Mouse (Mus musculus): Measurements from ENCODE around the gene Yif1b. TPM values are rescaled to one million over a fixed set of nuclear protein-coding genes. Genes with fewer than 3 reads are reported as not detected.

Yif1b gene
- polyA plus RNA-seq, 1 experiment from 2014 or later, result 87.3 TPM

DNA sequence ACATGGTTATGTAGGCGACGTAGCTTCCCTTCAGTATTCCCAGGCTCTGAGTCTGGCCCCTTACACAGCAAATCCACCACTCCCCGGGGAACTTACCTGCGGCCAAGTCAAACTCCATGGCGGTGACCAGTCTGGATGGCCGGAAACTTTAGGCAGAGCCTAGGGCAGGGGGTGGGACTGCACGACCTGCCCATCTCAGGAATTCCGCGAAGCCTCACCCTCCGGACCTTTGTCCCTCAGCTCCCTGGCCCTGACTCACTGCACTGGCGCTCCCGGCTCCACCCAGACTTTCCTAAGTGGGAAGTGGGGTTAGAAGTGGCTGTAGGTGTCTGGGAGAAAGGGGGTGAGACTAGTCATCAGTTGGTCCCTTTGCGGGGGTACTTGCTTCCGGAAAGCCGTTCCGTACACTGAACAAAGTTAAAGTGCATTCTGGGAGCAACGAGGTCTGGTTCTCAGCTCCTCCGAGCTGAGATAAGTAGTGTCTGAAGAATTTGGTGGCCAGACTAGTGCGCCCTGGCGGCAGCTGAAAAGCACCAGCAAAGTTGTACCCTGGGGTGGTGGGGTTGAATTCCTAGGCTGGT, 10.2 kb downstream of the Yif1b start, which contains the start of gene 2200002D01Rik:
2200002D01Rik (minus strand) TSS at position 206 of the 581 bp plus-strand sequence.
- Histone ChIP-seq H3K27me3 (ENCODE audit: control insufficient read depth, insufficient read depth, low read length) (peaks cover 6% of the 10 kb centered on the region; the same call in 1 of the 2 replicates), H3K4me1 (ENCODE audit: control insufficient read depth, insufficient read depth, low read length) (no peaks in the 10 kb centered on the region), H3K27ac (ENCODE audit: low read depth, low read length) (no peak within 1 kb of the TSS), H3K9ac (ENCODE audit: low read length) (peak within 1 kb of the TSS; percentile 28), H3K4me2 (ENCODE audit: low read depth) (peak within 1 kb of the TSS; percentile 43), H3K4me3 (ENCODE audit: low read depth, low read length) (peak within 1 kb of the TSS; percentile 20), H3K9me3 (ENCODE audit: control insufficient read depth, low read length) (no peaks in the 10 kb centered on the region), H3K36me3 (ENCODE audit: control insufficient read depth, insufficient read depth, low read length) (peaks cover 3% of the 10 kb centered on the region)
- 4% methylated on average over 20 of the region's 20 CpGs for WGBS
- ATAC-seq (ENCODE audit: insufficient read depth, low FRiP score, low TSS enrichment) (no peak), DNase-seq (ENCODE audit: low spot score) (peak; percentile 23)

DNA sequence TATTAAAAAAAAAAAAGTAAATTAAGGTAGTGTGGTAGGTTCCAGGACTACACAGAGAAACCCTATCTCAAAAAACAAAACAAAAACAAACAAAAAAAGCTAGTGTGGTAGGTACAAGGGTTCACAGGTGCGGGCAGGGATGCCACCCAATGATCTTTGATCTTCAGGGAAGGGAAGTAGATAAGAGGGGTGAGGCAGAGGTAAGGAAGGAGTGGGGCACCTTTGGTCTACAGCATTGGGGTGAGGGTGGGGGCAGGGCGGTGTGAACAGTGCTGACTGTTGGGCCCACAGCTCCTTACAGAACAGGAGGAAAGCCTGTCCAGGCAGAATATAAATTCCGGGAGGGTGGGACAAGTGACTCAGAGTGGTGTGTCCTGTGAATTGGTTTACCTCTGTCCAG, 13.0 kb downstream of the Yif1b start:
- DNase-seq (ENCODE audit: low spot score), result no peak
- Histone ChIP-seq H3K36me3 (ENCODE audit: control insufficient read depth, insufficient read depth, low read length) (no peaks in the 10 kb centered on the region), H3K27me3 (ENCODE audit: control insufficient read depth, insufficient read depth, low read length) (peaks cover 6% of the 10 kb centered on the region; the same call in 1 of the 2 replicates)

GRCm38 (mm10) chr7:29253842-29254241, 15.7 kb downstream of the Yif1b start:
- 61% methylated on average over 5 of the region's 5 CpGs for WGBS
- Histone ChIP-seq H3K4me2 (ENCODE audit: low read depth) (no peak overlapping the region), H3K27me3 (ENCODE audit: control insufficient read depth, insufficient read depth, low read length) (0 out of 2 replicates have a peak, but pooled peaks cover 2% of the 10 kb centered on the region), H3K9ac (ENCODE audit: low read length) (no peak overlapping the region), H3K9me3 (ENCODE audit: control insufficient read depth, low read length) (no peaks in the 10 kb centered on the region), H3K36me3 (ENCODE audit: control insufficient read depth, insufficient read depth, low read length) (no peaks in the 10 kb centered on the region), H3K4me3 (ENCODE audit: low read depth, low read length) (no peak overlapping the region), H3K27ac (ENCODE audit: low read depth, low read length) (no peak overlapping the region), H3K4me1 (ENCODE audit: control insufficient read depth, insufficient read depth, low read length) (no peaks in the 10 kb centered on the region)
- DNase-seq (ENCODE audit: low spot score) (no peak), ATAC-seq (ENCODE audit: insufficient read depth, low FRiP score, low TSS enrichment) (no peak)

More for the DNA sequence above, 13.0 kb downstream of the Yif1b start:
- H3K4me2 ChIP-seq (ENCODE audit: low read depth), result no peak overlapping the region
- no peak overlapping the region for H3K27ac ChIP-seq (ENCODE audit: low read depth, low read length)
- WGBS, result 90% methylated on average over 3 of the region's 3 CpGs
- H3K4me3 ChIP-seq (ENCODE audit: low read depth, low read length), result no peak overlapping the region
- H3K4me1 ChIP-seq (ENCODE audit: control insufficient read depth, insufficient read depth, low read length), result no peaks in the 10 kb centered on the region
- H3K9me3 ChIP-seq (ENCODE audit: control insufficient read depth, low read length), result no peaks in the 10 kb centered on the region
- no peak for ATAC-seq (ENCODE audit: insufficient read depth, low FRiP score, low TSS enrichment)
- no peak overlapping the region for H3K9ac ChIP-seq (ENCODE audit: low read length)

GRCm38 (mm10) chr7:29255875-29256274, 17.7 kb downstream of the Yif1b start:
- H3K27ac ChIP-seq (ENCODE audit: low read depth, low read length), result no peak overlapping the region

GRCm38 (mm10) chr7:29257368-29257767, 19.2 kb downstream of the Yif1b start:
- no peak for DNase-seq (ENCODE audit: low spot score)
- no peak overlapping the region for H3K9ac ChIP-seq (ENCODE audit: low read length)
- WGBS, result 79% methylated on average over 1 of the region's 1 CpGs

More at GRCm38 (mm10) chr7:29255875-29256274, 17.7 kb downstream of the Yif1b start:
- H3K27me3 ChIP-seq (ENCODE audit: control insufficient read depth, insufficient read depth, low read length), result no peaks in the 10 kb centered on the region
- peaks cover 5% of the 10 kb centered on the region for H3K4me1 ChIP-seq (ENCODE audit: control insufficient read depth, insufficient read depth, low read length)
- no peak overlapping the region for H3K9ac ChIP-seq (ENCODE audit: low read length)
- DNase-seq (ENCODE audit: low spot score) (no peak), ATAC-seq (ENCODE audit: insufficient read depth, low FRiP score, low TSS enrichment) (no peak)
- H3K36me3 ChIP-seq (ENCODE audit: control insufficient read depth, insufficient read depth, low read length), result no peaks in the 10 kb centered on the region
- no peak overlapping the region for H3K4me3 ChIP-seq (ENCODE audit: low read depth, low read length)
- no peaks in the 10 kb centered on the region for H3K9me3 ChIP-seq (ENCODE audit: control insufficient read depth, low read length)
- no peak overlapping the region for H3K4me2 ChIP-seq (ENCODE audit: low read depth)
- 80% methylated on average over 4 of the region's 4 CpGs for WGBS

DNA sequence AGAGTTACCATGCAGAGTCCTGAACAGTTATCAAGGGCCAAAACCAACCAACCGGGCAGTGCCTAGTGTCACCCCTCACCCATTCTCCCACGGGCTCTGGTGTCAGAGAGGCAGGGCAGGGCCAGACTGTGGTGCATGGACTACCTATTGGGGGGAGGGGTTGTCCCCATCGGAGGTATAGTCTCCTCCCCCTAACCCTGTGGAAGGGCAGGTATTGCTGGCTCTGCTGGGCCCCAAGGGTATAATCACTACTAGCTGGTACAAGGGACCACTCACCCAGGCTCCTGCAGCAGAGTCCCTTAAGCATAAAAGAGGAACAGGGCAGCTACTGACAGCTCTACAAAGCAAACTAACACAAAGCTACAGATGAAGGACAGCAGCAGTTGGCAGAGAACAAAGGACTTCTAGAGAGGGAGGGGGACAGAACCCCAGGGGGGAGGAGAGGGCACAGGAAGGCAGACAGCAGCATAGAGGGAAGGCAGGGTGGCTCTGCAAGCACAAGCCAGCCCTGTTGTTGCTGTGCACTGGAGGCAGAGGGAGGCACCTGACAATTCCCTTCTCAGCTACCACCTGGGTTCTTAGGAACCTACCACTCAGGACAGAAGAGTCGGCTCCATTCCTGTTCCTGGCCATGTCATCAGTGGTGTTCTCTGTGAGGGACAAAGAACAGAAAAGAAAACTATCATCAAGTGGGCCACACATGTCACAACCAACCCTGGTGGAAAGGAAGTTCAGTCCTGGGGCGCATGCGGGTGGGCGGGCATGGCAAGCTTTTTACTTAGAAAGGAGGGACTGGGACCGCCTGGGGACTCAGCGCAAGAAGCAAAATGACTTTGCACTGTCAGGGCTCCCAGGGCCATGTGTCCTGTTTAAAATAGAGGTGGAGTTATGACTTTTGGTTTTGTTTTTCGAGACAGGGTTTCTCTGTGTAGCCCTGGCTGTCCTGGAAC, 21.9 kb downstream of the Yif1b start:
- Histone ChIP-seq H3K9ac (ENCODE audit: low read length) (no peak overlapping the region; the same call in 1 of the 2 replicates), H3K4me2 (ENCODE audit: low read depth) (no peak overlapping the region), H3K36me3 (ENCODE audit: control insufficient read depth, insufficient read depth, low read length) (no peaks in the 10 kb centered on the region), H3K27ac (ENCODE audit: low read depth, low read length) (no peak overlapping the region), H3K4me1 (ENCODE audit: control insufficient read depth, insufficient read depth, low read length) (peaks cover 5% of the 10 kb centered on the region), H3K27me3 (ENCODE audit: control insufficient read depth, insufficient read depth, low read length) (no peaks in the 10 kb centered on the region), H3K9me3 (ENCODE audit: control insufficient read depth, low read length) (no peaks in the 10 kb centered on the region), H3K4me3 (ENCODE audit: low read depth, low read length) (no peak overlapping the region)
- DNase-seq (ENCODE audit: low spot score) (no peak), ATAC-seq (ENCODE audit: insufficient read depth, low FRiP score, low TSS enrichment) (no peak)
- 71% methylated on average over 10 of the region's 10 CpGs for WGBS

More at GRCm38 (mm10) chr7:29257368-29257767, 19.2 kb downstream of the Yif1b start:
- Histone ChIP-seq H3K27me3 (ENCODE audit: control insufficient read depth, insufficient read depth, low read length) (no peaks in the 10 kb centered on the region), H3K4me2 (ENCODE audit: low read depth) (no peak overlapping the region), H3K36me3 (ENCODE audit: control insufficient read depth, insufficient read depth, low read length) (no peaks in the 10 kb centered on the region), H3K4me3 (ENCODE audit: low read depth, low read length) (no peak overlapping the region), H3K9me3 (ENCODE audit: control insufficient read depth, low read length) (no peaks in the 10 kb centered on the region), H3K27ac (ENCODE audit: low read depth, low read length) (no peak overlapping the region), H3K4me1 (ENCODE audit: control insufficient read depth, insufficient read depth, low read length) (peaks cover 5% of the 10 kb centered on the region)
- ATAC-seq (ENCODE audit: insufficient read depth, low FRiP score, low TSS enrichment), result no peak

DNA sequence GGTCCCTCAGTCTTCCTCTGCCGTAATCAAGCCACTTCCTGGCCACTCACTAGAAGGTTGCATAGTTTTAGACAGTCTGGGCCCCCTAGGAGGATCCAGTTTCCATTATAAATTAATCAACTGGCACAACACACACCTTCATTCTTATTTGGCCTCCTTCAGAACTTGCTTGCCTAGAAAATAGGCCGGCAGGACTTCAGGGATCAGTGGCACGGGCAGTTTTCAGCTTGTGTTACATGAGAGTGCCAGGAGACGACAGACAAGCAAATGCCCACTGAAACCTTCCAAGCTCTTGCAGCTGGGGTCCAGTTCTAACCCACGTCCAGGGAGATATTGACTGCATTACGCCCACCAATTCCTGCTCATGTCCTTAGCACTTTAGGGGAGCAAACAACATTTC, 24.0 kb downstream of the Yif1b start:
- DNase-seq (ENCODE audit: low spot score) (no peak), ATAC-seq (ENCODE audit: insufficient read depth, low FRiP score, low TSS enrichment) (no peak)
- H3K36me3 ChIP-seq (ENCODE audit: control insufficient read depth, insufficient read depth, low read length), result no peaks in the 10 kb centered on the region
- H3K27ac ChIP-seq (ENCODE audit: low read depth, low read length), result no peak overlapping the region
- WGBS, result 85% methylated on average over 6 of the region's 6 CpGs
- no peaks in the 10 kb centered on the region for H3K9me3 ChIP-seq (ENCODE audit: control insufficient read depth, low read length)
- no peak overlapping the region for H3K4me3 ChIP-seq (ENCODE audit: low read depth, low read length)
- H3K27me3 ChIP-seq (ENCODE audit: control insufficient read depth, insufficient read depth, low read length), result no peaks in the 10 kb centered on the region
- H3K9ac ChIP-seq (ENCODE audit: low read length), result no peak overlapping the region
- H3K4me1 ChIP-seq (ENCODE audit: control insufficient read depth, insufficient read depth, low read length), result peaks cover 5% of the 10 kb centered on the region
- no peak overlapping the region for H3K4me2 ChIP-seq (ENCODE audit: low read depth)

GRCm38 (mm10) chr7:29263831-29264230, 25.7 kb downstream of the Yif1b start:
- Histone ChIP-seq H3K4me3 (ENCODE audit: low read depth, low read length) (no peak overlapping the region), H3K4me2 (ENCODE audit: low read depth) (no peak overlapping the region), H3K9me3 (ENCODE audit: control insufficient read depth, low read length) (no peaks in the 10 kb centered on the region), H3K9ac (ENCODE audit: low read length) (no peak overlapping the region), H3K27me3 (ENCODE audit: control insufficient read depth, insufficient read depth, low read length) (no peaks in the 10 kb centered on the region), H3K4me1 (ENCODE audit: control insufficient read depth, insufficient read depth, low read length) (peaks cover 5% of the 10 kb centered on the region), H3K36me3 (ENCODE audit: control insufficient read depth, insufficient read depth, low read length) (no peaks in the 10 kb centered on the region), H3K27ac (ENCODE audit: low read depth, low read length) (no peak overlapping the region)
- WGBS, result 86% methylated on average over 3 of the region's 3 CpGs
- DNase-seq (ENCODE audit: low spot score) (no peak), ATAC-seq (ENCODE audit: insufficient read depth, low FRiP score, low TSS enrichment) (no peak)

All from neural tube, embryonic 11.5 days (tissue).